Mouse (Mus musculus) adrenal gland, postnatal 0 days (tissue): ENCODE measurements around the gene Htr1d. TPM values are rescaled to one million over a fixed set of nuclear protein-coding genes. Genes with fewer than 3 reads are reported as not detected.

Experiments
- polyA plus RNA-seq: library from polyadenylated mRNA; unstranded; fragments of >200 nt; fragmentation: Nextera tagmentation; extraction: Ambion mirVana; gene quantifications from 2 replicates; pipeline ENCODE4 v1.2.1, GENCODE M21; 2015

The Htr1d gene
- polyA plus RNA-seq: 0.30 and 0.37 TPM in 2 replicates

DNA sequence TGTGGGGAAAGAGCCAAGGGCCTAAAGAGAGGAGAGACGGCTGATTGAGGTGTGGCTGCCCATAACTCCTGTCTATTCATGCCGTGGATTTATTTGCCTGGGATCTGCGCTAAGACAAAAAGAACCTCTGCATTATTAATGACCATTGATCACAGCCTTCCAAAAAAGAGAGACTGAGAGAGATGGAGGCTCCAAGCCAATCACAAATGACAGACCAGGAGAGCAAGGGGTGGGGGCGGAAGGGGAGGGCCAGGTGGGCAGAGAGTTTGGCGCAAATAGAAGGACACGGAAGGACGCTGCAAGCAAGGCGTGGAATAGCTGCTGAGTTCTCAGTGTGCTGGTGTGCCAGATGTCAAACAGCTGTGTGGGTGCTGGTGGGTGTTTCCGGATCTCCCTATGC lies at the start of gene Htr1d:
Gene Htr1d (plus strand): TSS at position 301 of the 400 bp plus-strand sequence.

DNA sequence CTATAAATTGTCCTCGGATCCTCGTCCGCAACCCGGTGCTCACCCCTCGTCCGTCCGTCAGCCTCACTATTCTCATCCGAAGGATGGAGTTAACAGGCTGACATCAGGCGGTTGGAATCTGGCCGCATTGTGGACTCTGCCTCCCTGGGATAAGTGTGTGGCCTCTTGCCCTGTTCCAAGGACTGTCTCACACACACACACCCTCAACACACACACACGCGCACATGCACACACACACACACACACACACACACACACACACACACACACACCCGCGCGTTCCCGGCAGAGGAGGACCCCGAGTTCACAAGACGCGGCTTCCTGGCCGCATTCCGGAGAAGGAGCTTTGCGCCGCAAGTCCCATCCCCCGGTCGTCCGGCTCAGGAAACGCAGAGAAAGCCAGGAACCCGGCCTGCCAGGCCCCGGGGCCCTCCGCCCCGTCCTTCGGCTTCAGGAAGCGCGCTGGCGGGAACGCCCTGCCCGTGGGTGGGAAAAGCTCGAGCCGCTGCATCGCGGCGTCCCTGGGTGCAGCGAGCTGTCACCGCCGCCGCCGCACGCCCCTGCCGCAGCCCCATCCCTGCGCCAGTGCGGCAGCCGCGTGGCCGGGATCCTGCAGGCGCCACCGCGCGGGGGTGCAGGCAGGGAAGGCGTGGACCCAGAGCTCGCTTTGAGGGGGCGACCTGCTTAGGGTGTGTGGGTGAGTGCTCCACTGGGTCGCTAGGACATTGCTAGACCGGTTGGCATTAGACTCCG lies 38.9 kb downstream of the Htr1d start, which contains the start of gene 6030445D17Rik:
Gene 6030445D17Rik (plus strand): TSS at position 165 of the 753 bp plus-strand sequence.

DNA sequence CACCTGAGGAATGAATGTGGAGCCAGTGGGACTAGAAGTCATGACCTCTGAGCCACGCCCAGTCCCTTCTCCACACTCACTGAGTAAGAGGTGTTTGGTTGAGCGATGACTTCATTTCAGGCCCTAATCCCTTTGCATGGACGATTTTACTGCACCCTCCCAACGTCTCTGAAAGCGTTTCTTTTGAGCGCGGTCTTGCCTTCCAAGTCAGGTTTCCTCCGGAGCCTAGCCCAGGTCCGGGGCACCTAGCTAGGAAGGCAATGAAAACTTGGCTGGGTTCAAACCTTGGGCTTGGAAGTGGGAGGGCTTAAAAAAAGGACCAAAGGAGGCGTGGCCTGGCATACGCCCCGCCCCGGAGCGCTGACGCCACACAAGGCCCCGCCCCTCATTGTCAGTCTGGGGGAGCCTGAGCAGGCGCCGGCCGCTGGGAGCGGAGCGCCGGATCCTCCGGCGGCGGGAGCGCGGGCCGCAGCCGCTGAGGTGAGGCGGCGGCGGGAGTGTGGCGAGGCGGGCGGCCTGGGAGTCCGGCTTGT lies 46.1 kb downstream of the Htr1d start, which contains the start of gene Luzp1:
Gene Luzp1 (plus strand): TSS at position 391 of the 533 bp plus-strand sequence.

Other genes starting within 250 kb of the Htr1d start
- 4.4 and 6.0 TPM in 2 replicates for gene Asap3, start 217.2 kb upstream of the Htr1d start, polyA plus RNA-seq
- 9.7 and 14.1 TPM in 2 replicates for gene Tcea3, start 175.8 kb upstream of the Htr1d start, polyA plus RNA-seq
- 10.1 and 11.5 TPM in 2 replicates for gene Zfp46, start 138.8 kb upstream of the Htr1d start, polyA plus RNA-seq
- 66.3 and 85.8 TPM in 2 replicates for gene Hnrnpr, start 112.6 kb upstream of the Htr1d start, polyA plus RNA-seq
- gene 6030445D17Rik, start 38.7 kb downstream of the Htr1d start, polyA plus RNA-seq: 0.32 and 0.46 TPM in 2 replicates
- gene Luzp1, start 46.2 kb downstream of the Htr1d start, polyA plus RNA-seq: 38.0 and 46.7 TPM in 2 replicates
- gene Kdm1a, start 179.2 kb downstream of the Htr1d start, polyA plus RNA-seq: 22.0 and 24.2 TPM in 2 replicates
- gene Tex46, start 186.9 kb downstream of the Htr1d start, polyA plus RNA-seq: not detected in 2 replicates
- gene Lactbl1, start 199.1 kb downstream of the Htr1d start, polyA plus RNA-seq: not detected in 2 replicates